Mouse (Mus musculus) gastrocnemius, postnatal 36 days (tissue): Measurements from ENCODE around the gene Six5. TPM values are rescaled to one million over a fixed set of nuclear protein-coding genes. Genes with fewer than 3 reads are reported as not detected.
A peak's percentile ranks its signal among the peaks of the same experiment; 100 is the strongest.

Source experiments
- DNase-seq, 2 experiments: peaks; one replicate each; pipeline ENCODE4 v3.0.0; 2022
- intact Hi-C: fragments of 180-260 bp; cut with DNase I; formaldehyde crosslinking; loops from one replicate; pipeline ENCODE4 v1.15.1; 2025
- total RNA-seq, 2 experiments: library from RNA; stranded (reverse); gene quantifications; 2 replicates each; pipeline ENCODE4 v1.2.3; 2021

The Six5 gene
- total RNA-seq, 2 experiments from 2014 or later = 1.2 to 1.5 TPM

GRCm38 (mm10) chr7:19093537-19094385, 633 bp upstream of the Six5 start:
- intact Hi-C loops = loop anchor here (2.0 kb wide), 2 partner anchors 25 kb away; partner anchors contain the start of genes Fbxo46 and Gm4969
- DNase-seq = peak; percentile 92 to 96

- DNase-seq = no peak
- intact Hi-C loops = loop anchor here (2.0 kb wide), 1 partner anchor 24 kb away; the partner anchor contains the start of genes Fbxo46 and Gm4969
These were observed 694 bp downstream of the Six5 start for GRCm38 (mm10) chr7:19094826-19095750.

- DNase-seq = peak in 1 of 2 experiments; percentile 62
- intact Hi-C loops = loop anchor here (2.0 kb wide), 1 partner anchor 23 kb away; the partner anchor contains the start of genes Fbxo46 and Gm4969
These were observed 1.3 kb downstream of the Six5 start for GRCm38 (mm10) chr7:19095751-19096110.

GRCm38 (mm10) chr7:19096421-19096976, 2.1 kb downstream of the Six5 start:
- intact Hi-C loops = no loop called here
- DNase-seq = no peak

- DNase-seq = no peak
- intact Hi-C loops = no loop called here
These were observed 2.8 kb downstream of the Six5 start for GRCm38 (mm10) chr7:19097217-19097616.

GRCm38 (mm10) chr7:19097863-19098262, 3.5 kb downstream of the Six5 start:
- intact Hi-C loops = no loop called here
- DNase-seq = no peak

GRCm38 (mm10) chr7:19098811-19099210, 4.4 kb downstream of the Six5 start:
- intact Hi-C loops = no loop called here

GRCm38 (mm10) chr7:19100290-19100689, 5.9 kb downstream of the Six5 start:
- intact Hi-C loops = no loop called here
- no peak for DNase-seq

More at GRCm38 (mm10) chr7:19098811-19099210, 4.4 kb downstream of the Six5 start:
- no peak for DNase-seq

GRCm38 (mm10) chr7:19103741-19104140, 9.3 kb downstream of the Six5 start:
- DNase-seq = no peak
- intact Hi-C loops = no loop called here

GRCm38 (mm10) chr7:19104486-19104885, 10.1 kb downstream of the Six5 start:
- intact Hi-C loops = no loop called here
- DNase-seq = no peak

GRCm38 (mm10) chr7:19107436-19107835, 13.0 kb downstream of the Six5 start:
- intact Hi-C loops = no loop called here
- no peak for DNase-seq

- no peak for DNase-seq
- intact Hi-C loops = no loop called here
These were observed 15.2 kb downstream of the Six5 start for GRCm38 (mm10) chr7:19109565-19109964.

- no peak for DNase-seq
- intact Hi-C loops = loop anchor here (2.0 kb wide), 1 partner anchor 23 kb away; the partner anchor contains the start of gene Six5
These were observed 23.8 kb downstream of the Six5 start, which contains the start of gene Gm4969 for GRCm38 (mm10) chr7:19118028-19118771. Gm4969 (minus strand) TSS chr7:19118368.

GRCm38 (mm10) chr7:19119083-19119482, 24.7 kb downstream of the Six5 start:
- intact Hi-C loops = loop anchor here (2.0 kb wide), 1 partner anchor 24 kb away; the partner anchor contains the start of gene Six5
- DNase-seq = no peak

- intact Hi-C loops = loop anchor here (2.0 kb wide), 1 partner anchor 25 kb away; the partner anchor contains the start of gene Six5
- peak; percentile 78 to 88 for DNase-seq
These were observed 25.4 kb downstream of the Six5 start, which contains the start of gene Fbxo46 for GRCm38 (mm10) chr7:19119631-19120429. Fbxo46 (plus strand) TSS chr7:19119859.

- intact Hi-C loops = no loop called here
- no peak for DNase-seq
These were observed 27.3 kb downstream of the Six5 start for GRCm38 (mm10) chr7:19121686-19122085.

GRCm38 (mm10) chr7:19124713-19125112, 30.3 kb downstream of the Six5 start:
- intact Hi-C loops = no loop called here
- DNase-seq = no peak

GRCm38 (mm10) chr7:19127744-19128143, 33.4 kb downstream of the Six5 start:
- intact Hi-C loops = no loop called here
- no peak for DNase-seq

GRCm38 (mm10) chr7:19129396-19129795, 35.0 kb downstream of the Six5 start:
- no peak for DNase-seq

More at GRCm38 (mm10) chr7:19129396-19129795, 35.0 kb downstream of the Six5 start:
- intact Hi-C loops = no loop called here
